Mouse (Mus musculus): Measurements from ENCODE around the gene Rnf213.
"Not testable (repeated sequence)": the region's sequence is repeated elsewhere in the genome, so short reads cannot be mapped to it uniquely, and the experiment has no call there.

- TF ChIP-seq ZNF384 (IDR thresholded peaks at IDR 0.05; ENCODE audit: low read depth, low read length); ZC3H11A (IDR thresholded peaks at IDR 0.05; ENCODE audit: borderline replicate concordance, low read depth, low read length); CHD2 (IDR thresholded peaks at IDR 0.05; ENCODE audit: low read depth, low read length): not testable (repeated sequence)
Measured at GRCm38 (mm10) chr11:119387273-119387672, 5.6 kb upstream of the Rnf213 start.

Data from ES-E14 (cell line).